Mouse (Mus musculus) liver, embryonic 14.5 days (tissue): ENCODE data around the gene Zscan25. TPM values are rescaled to one million over a fixed set of nuclear protein-coding genes. Genes with fewer than 3 reads are reported as not detected.

Experiments
- ATAC-seq: fragments of 200-750 bp; cut with Nextera tagmentation; 2 replicates; pipeline ENCODE4 v1.8.0; 2017; ENCODE audit warnings: moderate number of reproducible peaks, mild to moderate bottlenecking, moderate library complexity; ENCODE audit not compliant: insufficient read depth
- DNase-seq, 3 experiments: peaks; one replicate each; pipeline ENCODE4 v3.0.0-alpha.2; 2012 to 2013; ENCODE audit warnings: low read depth in 3 of 3, low spot score in 3 of 3
- H3K27ac ChIP-seq: fragments of 300-500 bp; sonication (generic); 2 replicates; pipeline ENCODE4 v1.5.1; 2014; ENCODE audit warnings: moderate library complexity, mild to moderate bottlenecking, control low read depth, inconsistent platforms
- H3K27me3 ChIP-seq: fragments of 300-500 bp; sonication (generic); 2 replicates; pipeline ENCODE4 v1.6.1; 2014; ENCODE audit warnings: mild to moderate bottlenecking, low read length, moderate library complexity; ENCODE audit not compliant: control insufficient read depth, insufficient read depth
- H3K36me3 ChIP-seq: fragments of 300-500 bp; sonication (generic); replicated peaks from 2 replicates; pipeline ENCODE4 v1.6.1; 2014; ENCODE audit warnings: low read depth; ENCODE audit not compliant: control insufficient read depth, insufficient read depth
- H3K4me1 ChIP-seq, 2 experiments: fragments of 200-500 bp in 1 of 2; fragments of 300-500 bp in 1 of 2; sonication (generic) in 1 of 2; replicated peaks; 2 replicates each; pipeline ENCODE4 v1.6.1; 2012 to 2014; ENCODE audit warnings: antibody characterized with exemption in 1 of 2, inconsistent platforms in 1 of 2, low read length in 1 of 2; ENCODE audit not compliant: control insufficient read depth in 2 of 2, insufficient read depth in 2 of 2
- H3K4me2 ChIP-seq: fragments of 300-500 bp; sonication (generic); 2 replicates; pipeline ENCODE4 v1.6.1; 2014; ENCODE audit warnings: low read depth, mild to moderate bottlenecking, control low read depth, moderate library complexity
- H3K4me3 ChIP-seq, 2 experiments: fragments of 200-500 bp in 1 of 2; fragments of 300-500 bp in 1 of 2; sonication (generic) in 1 of 2; 2 replicates each; pipeline ENCODE4 v1.5.1; 2012 to 2014; ENCODE audit warnings: low read depth in 2 of 2, low read length in 2 of 2, mild to moderate bottlenecking in 2 of 2, control low read depth in 1 of 2, inconsistent platforms in 1 of 2, moderate library complexity in 1 of 2; ENCODE audit not compliant: insufficient read depth in 1 of 2
- H3K9ac ChIP-seq: fragments of 300-500 bp; sonication (generic); replicated peaks from 2 replicates; pipeline ENCODE4 v1.6.1; 2014; ENCODE audit warnings: mild to moderate bottlenecking, control low read depth, moderate library complexity
- H3K9me3 ChIP-seq: fragments of 300-500 bp; sonication (generic); 2 replicates; pipeline ENCODE4 v1.6.1; 2016; ENCODE audit warnings: low read length, mixed read lengths; ENCODE audit not compliant: control insufficient read depth
- CTCF ChIP-seq: IDR thresholded peaks from 2 replicates; pipeline ENCODE4 v1.5.1; 2016; ENCODE audit warnings: antibody characterized with exemption, low read depth, control low read depth
- EP300 ChIP-seq: IDR thresholded peaks from 2 replicates; pipeline ENCODE4 v1.6.1; 2016; ENCODE audit warnings: antibody characterized with exemption, low read depth
- WGBS: fragments of 180-500 bp; shearing (Covaris S2); extraction: QIAGEN DNeasy Blood & Tissue Kit; methylation state at CpG from one replicate; pipeline ENCODE4 v1.1.7; 2014; ENCODE audit not compliant: insufficient replicate concordance; 5-methylcytosine and 5-hydroxymethylcytosine counted together
- polyA plus RNA-seq, 2 experiments: library from polyadenylated mRNA; depleted of rRNA in 1 of 2; stranded (reverse) in 1 of 2; unstranded in 1 of 2; fragments of >200 nt; fragmentation: Nextera tagmentation in 1 of 2; extraction: Ambion mirVana in 1 of 2; gene quantifications; 2 replicates each; pipeline versions ENCODE4 v1.2.1 to v1.2.3; 2012 to 2014

Zscan25 gene
- polyA plus RNA-seq (2012; rRNA removed) (3.2 and 4.4 TPM in 2 replicates), polyA plus RNA-seq (2014; fragmentation: Nextera tagmentation; extraction: Ambion mirVana) (0.21 and 0.39 TPM in 2 replicates)

DNA sequence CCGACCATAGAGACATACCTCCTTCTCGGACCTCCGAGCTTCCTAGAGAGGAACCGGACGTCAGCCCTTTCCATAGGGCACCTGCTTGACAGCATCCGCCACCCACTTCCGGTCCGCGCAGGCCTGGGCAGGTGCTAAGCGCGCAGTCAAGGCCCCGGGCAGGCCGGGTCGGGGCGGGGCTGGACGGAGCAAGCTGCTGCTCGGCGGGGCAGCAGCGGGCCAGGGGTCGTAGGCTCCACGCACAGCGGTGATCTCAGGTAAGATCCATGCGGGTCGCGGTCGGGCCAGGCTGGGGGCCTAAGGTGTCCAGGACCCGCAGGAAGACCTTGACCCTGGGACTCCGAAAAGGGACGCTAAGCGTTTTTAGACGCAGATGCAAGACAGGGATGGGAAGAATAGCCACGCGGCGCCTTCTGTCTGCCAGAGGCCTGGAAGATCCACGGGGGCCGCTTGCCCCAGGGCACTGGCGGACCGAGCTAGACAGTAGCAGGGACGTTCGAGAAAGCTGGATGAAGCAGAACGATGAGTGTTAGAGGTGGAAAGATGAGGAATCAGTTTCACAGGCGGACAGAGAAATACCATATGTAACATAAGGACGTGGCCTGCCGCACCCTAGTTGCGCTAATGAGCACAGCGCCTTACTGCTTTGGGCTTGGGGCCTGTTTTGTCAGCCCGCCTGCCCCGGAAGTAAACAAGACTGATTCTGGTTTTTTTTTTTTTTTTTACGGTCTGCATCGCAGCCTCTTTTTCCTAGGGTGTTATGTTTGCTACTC, at the start of gene Zscan25:
Gene Zscan25, plus strand, starts transcription at position 130 of the 773 bp plus-strand sequence.
- H3K9ac ChIP-seq, result peak within 1 kb of the TSS; percentile 94
- ATAC-seq (peak; percentile 100), DNase-seq (peak; percentile 85 to 90 (median 89))
- under 1% methylated on average over 50 of the region's 50 CpGs for WGBS
- H3K36me3 ChIP-seq, result peaks cover 7% of the 10 kb centered on the region
- peak within 1 kb of the TSS; percentile 96 to 97 for H3K4me3 ChIP-seq
- no peak for TF ChIP-seq CTCF
- TF ChIP-seq EP300, result peak; percentile 38; the same call in 1 of the 2 replicates
- peak within 1 kb of the TSS; percentile 86 for H3K27ac ChIP-seq
- H3K27me3 ChIP-seq, result no peaks in the 10 kb centered on the region
- H3K4me2 ChIP-seq, result peak within 1 kb of the TSS; percentile 88
- H3K4me1 ChIP-seq, result peaks cover 0 to 4% of the 10 kb centered on the region in 2 experiments; a peak in 1 of 4 replicates
- no peaks in the 10 kb centered on the region for H3K9me3 ChIP-seq

DNA sequence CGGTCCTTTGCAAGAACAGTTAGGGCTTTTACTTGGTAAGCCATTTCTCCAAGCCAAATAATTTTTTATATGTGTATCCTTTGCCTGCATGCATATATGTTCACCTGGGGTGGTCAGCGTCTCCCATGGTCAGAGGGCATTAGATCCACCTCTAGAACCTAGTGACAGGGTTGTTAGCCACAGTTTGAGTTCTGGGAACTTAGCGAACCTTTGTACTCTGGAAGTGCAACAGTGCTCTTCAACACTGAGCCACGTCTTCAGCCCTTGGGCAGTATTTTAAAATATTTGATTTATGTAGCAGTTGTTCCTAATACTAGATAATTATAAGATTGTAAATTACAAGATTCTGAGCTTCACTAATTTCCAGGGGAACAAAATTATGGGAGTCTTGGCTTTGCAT, 49.7 kb upstream of the Zscan25 start:
- ATAC-seq (no peak), DNase-seq (no peak)
- no peaks in the 10 kb centered on the region for H3K27me3 ChIP-seq
- peak overlapping the region; percentile 67 for H3K4me2 ChIP-seq
- no peaks in the 10 kb centered on the region for H3K9me3 ChIP-seq
- H3K4me1 ChIP-seq, result peaks cover 7 to 9% of the 10 kb centered on the region in 2 experiments; a peak in 3 of 4 replicates
- H3K27ac ChIP-seq, result peak overlapping the region; percentile 92; the same call in 1 of the 2 replicates
- peaks cover 22% of the 10 kb centered on the region for H3K36me3 ChIP-seq
- WGBS, result 76% methylated on average over 4 of the region's 4 CpGs
- H3K9ac ChIP-seq, result peak overlapping the region; percentile 99; the same call in 1 of the 2 replicates
- no peak for TF ChIP-seq CTCF
- no peak for TF ChIP-seq EP300
- H3K4me3 ChIP-seq, result peak overlapping the region in 1 of 2 experiments; percentile 100; a peak in 2 of 4 replicates

DNA sequence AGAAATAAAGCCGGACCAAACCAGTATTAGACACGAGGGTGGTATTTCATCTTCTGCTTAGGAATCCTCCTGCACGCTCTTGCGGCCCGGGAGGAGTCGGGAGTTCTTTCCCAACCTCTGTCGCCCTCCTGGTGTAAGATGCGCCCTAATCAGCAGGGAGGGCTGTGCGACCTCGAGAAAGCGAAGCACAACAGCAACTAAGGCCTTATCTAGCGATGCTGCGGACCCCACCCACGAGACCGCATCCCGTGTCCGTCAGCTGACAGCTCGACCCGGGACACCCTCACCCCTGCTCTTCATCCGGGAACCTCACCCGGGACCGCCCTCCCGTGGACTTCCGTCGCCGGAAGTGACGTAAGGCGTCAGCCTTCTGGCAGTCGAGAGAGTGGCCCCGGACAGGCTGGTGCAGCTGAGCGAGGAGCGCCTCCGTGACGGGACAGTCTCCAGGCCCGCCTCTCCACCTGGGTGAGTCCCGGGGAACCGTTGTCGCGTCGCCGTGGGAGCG, 48.9 kb upstream of the Zscan25 start, which contains the start of gene Zfp655:
Gene Zfp655, plus strand, starts transcription at position 349 of the 505 bp plus-strand sequence.
- under 1% methylated on average over 42 of the region's 42 CpGs for WGBS
- Histone ChIP-seq H3K9ac (peak within 1 kb of the TSS; percentile 99), H3K36me3 (peaks cover 27% of the 10 kb centered on the region), H3K4me3 (peak within 1 kb of the TSS; percentile 92 to 100), H3K4me2 (peak within 1 kb of the TSS; percentile 67), H3K4me1 (peaks cover 6 to 9% of the 10 kb centered on the region in 2 experiments; a peak in 3 of 4 replicates), H3K27ac (peak within 1 kb of the TSS; percentile 92), H3K9me3 (no peaks in the 10 kb centered on the region), H3K27me3 (no peaks in the 10 kb centered on the region)
- DNase-seq (peak; percentile 92 to 95 (median 92)), ATAC-seq (peak; percentile 98)
- TF ChIP-seq CTCF, result no peak
- peak; percentile 16; the same call in 1 of the 2 replicates for TF ChIP-seq EP300

DNA sequence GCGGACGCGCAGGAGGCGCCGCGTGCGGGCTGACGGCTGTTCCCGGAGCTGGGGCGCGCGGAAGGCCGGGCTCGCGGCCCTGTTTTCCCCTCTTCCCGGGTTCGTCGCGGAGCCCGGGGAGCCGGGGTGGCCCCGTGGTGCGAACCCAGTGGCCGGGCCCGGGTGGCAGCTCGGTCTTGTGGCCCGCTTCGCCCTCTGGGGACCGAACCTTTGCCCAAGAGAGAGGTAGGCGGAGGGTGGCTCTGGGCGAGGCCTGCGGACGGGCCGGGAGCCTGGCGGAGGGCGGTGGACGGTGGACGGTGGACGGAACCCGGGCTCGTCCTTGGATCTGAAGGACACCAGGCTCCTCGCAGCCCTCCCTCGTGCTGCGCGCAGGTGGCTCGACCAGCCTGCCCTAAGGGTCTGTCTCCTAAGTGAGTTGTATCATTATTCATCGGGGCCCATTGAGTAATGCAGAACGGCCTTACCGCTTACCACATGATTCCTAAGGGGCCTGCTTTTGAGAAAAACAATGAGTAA, 48.3 kb upstream of the Zscan25 start:
- under 1% methylated on average over 48 of the region's 49 CpGs for WGBS
- peak overlapping the region; percentile 92 to 100 for H3K4me3 ChIP-seq
- DNase-seq (peak in 1 of 3 experiments; percentile 27), ATAC-seq (peak; percentile 64)
- peak overlapping the region; percentile 92 for H3K27ac ChIP-seq
- TF ChIP-seq CTCF, result no peak
- TF ChIP-seq EP300, result no peak
- H3K27me3 ChIP-seq, result no peaks in the 10 kb centered on the region
- H3K9ac ChIP-seq, result peak overlapping the region; percentile 99
- H3K36me3 ChIP-seq, result peaks cover 29% of the 10 kb centered on the region
- H3K9me3 ChIP-seq, result no peaks in the 10 kb centered on the region
- H3K4me1 ChIP-seq, result peaks cover 6 to 9% of the 10 kb centered on the region in 2 experiments; a peak in 3 of 4 replicates
- peak overlapping the region; percentile 67 for H3K4me2 ChIP-seq

DNA sequence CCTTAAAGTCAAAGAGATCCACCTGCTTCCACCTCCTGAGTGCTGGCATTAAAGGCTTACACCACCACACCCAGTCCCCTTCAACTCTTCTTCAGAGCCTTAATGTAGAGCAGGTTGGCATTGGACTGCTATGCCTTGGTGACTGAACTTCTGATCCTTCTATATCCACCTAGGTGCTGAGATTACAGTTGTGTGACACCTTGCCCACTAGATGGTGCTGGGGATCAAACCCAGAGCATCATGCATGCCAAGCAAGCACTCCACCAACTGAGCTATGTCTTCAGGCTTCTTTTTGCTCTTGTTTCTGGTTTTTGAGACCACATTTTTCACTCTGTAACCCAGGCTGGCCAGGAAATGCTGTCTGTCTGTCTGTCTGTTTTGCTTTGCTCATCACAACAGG, 45.7 kb upstream of the Zscan25 start:
- DNase-seq (peak in 1 of 3 experiments; percentile 29), ATAC-seq (no peak)
- TF ChIP-seq CTCF (peak; percentile 70), EP300 (no peak)
- Histone ChIP-seq H3K4me1 (peaks cover 3 to 9% of the 10 kb centered on the region in 2 experiments; a peak in 3 of 4 replicates), H3K9me3 (no peaks in the 10 kb centered on the region), H3K27me3 (no peaks in the 10 kb centered on the region), H3K4me2 (no peak overlapping the region), H3K4me3 (no peak overlapping the region), H3K36me3 (peaks cover 44% of the 10 kb centered on the region), H3K9ac (no peak overlapping the region), H3K27ac (no peak overlapping the region)
